Mouse (Mus musculus) lung, postnatal 36 days (tissue): ENCODE data around the gene Slc37a3.
"Not testable (repeated sequence)": the region's sequence is repeated elsewhere in the genome, so short reads cannot be mapped to it uniquely, and the experiment has no call there.

Experiments used
- DNase-seq: peaks from one replicate; pipeline ENCODE4 v3.0.0; 2022; ENCODE audit warnings: mixed read lengths

The Slc37a3 gene

DNA sequence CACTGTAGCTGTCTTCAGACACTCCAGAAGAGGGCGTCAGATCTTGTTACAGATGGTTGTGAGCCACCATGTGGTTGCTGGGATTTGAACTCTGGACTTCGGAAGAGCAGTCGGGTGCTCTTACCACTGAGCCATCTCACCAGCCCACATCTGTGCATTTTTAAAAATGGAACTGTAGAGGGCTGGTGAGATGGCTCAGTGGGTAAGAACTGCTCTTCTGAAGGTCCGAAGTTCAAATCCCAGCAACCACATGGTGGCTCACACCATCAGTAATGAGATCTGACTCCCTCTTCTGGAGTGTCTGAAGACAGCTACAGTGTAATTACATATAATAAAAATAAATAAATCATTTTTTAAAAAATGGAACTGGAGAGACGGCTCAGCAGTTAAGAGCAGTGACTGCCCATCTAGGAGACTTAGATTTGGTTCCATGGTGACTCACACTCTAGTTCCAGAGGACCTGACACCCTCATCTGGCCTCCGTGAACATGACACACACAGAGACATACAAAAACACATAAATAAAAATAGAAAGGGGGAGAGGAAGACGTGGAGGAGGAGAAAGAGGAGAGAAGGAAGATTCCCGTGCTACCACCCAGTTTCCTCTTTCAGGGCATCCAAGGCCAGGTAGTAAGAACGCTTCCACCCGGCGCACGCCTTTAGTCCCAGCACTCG is 823 bp upstream of the Slc37a3 start:
- DNase-seq, result not testable (repeated sequence)

GRCm38 (mm10) chr6:39376775-39377174 is 700 bp downstream of the Slc37a3 start:
- no peak for DNase-seq

DNA sequence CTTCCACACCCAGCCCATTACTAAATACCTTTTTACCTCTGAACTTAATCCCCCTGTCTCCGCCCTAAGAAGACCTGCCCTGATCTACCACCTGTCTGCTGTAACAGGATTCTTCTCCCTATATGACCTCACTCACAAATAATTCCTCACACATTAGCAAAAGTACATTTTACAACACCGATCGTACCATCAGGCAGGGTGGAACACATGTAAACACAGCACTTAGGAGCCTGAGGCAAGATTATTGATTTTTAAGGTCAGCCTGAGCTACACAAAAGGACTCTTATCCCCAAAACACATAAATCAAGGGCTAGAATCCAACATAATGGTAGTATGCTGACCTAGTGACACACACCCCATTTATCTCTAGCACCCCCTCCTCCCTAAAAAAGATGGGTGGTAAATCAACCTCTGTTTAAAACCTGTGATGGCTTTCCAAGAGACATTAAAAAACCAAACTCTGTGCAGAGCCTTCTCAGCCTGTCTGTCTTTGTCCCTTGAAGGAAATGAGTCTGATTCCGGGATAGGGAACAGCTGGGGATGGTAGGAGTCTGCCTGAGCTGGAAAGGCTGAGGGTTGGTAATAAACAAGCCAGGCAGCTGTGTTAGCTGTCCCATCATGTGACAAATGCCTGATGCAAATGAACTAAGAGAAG is 4.0 kb downstream of the Slc37a3 start:
- no peak for DNase-seq

DNA sequence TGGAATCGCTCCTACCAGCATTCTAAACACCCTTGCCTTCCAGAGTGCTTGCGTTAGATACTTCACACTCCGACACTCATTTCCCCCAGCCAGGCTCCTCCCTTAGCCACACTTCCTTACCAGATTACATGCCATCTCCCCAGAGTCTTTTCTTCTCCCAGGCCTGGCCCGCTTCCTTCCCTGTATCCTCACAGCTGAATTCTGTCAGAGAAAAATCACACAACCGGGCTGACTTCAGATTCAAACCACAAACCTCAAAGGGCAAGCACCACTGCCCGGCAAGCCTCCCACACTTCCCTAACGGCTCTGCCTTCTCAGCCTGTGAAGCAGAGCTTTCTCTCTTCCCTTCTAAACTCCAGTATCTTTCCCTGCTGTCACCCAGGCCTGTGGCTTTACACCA is 4.7 kb downstream of the Slc37a3 start:
- peak; percentile 77 for DNase-seq

GRCm38 (mm10) chr6:39372042-39372441 is 5.4 kb downstream of the Slc37a3 start:
- DNase-seq, result no peak

GRCm38 (mm10) chr6:39369631-39370030 is 7.8 kb downstream of the Slc37a3 start:
- DNase-seq, result no peak

DNA sequence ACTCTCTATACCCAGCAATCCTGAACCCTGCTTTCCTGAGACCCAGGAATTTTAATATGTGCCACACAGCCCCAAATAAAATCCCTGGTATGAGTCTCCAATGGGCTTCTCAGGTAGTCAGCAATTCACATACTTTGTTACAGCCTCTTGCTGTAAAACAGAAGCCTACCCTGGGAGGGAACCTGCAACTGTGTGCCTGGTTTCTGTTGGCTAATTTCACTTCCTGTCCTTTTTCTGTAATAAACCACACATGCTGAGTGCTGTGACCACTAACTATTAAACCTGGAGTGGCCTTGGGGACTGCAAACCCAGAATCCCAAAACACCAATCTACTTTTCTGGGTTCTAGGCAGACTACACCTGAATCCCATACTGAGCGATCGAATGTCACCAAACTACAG is 14.8 kb downstream of the Slc37a3 start:
- no peak for DNase-seq

- not testable (repeated sequence) for DNase-seq
These were observed 18.3 kb downstream of the Slc37a3 start for GRCm38 (mm10) chr6:39359207-39359606.

- no peak for DNase-seq
These were observed 28.5 kb downstream of the Slc37a3 start for GRCm38 (mm10) chr6:39348946-39349345.

DNA sequence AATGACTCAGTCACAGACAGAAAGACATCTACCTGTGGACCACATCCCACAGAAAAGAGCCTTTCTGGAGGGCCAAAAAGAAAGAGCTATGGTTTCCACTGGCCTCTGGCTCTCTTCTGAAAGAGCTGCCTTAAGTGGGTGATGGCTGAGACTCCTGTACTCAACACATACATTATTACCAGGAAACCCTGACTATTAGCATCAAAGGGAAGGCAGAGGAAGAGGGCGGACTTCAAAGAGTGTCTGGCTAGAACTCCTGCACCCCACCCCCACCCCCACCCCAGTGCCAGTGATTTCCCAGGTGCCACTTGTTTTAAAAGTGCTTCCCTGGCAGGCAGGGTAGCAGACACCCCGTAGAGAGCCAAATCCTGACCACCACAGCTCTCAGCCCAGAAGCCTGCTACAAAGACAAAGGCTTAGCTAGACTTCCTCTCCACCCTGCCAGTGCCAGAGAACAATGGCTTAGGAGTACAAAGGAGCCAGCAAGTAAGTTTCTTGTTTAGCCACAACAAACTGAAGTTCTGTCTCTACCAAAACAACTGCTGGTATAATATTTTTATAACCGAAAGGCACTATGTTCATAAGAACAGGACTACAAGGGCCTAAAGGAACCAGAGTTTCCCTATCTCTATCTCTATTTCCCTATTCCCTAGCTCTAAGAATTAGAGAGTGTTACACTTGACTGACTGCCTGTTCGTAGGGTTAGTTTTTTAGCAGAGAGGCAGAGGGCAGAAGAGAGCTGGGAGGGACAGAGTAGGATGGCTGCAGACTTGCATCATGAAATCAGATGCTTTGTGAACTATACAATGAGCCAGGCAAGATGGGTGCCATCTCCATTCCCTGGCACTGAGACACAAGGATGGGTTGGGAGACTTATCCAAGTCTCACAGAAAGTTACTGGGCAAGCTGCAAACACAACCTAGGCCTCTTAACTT is 29.3 kb downstream of the Slc37a3 start:
- peak; percentile 32 for DNase-seq

- peak; percentile 24 for DNase-seq
These were observed 30.4 kb downstream of the Slc37a3 start for GRCm38 (mm10) chr6:39346991-39347501.

DNA sequence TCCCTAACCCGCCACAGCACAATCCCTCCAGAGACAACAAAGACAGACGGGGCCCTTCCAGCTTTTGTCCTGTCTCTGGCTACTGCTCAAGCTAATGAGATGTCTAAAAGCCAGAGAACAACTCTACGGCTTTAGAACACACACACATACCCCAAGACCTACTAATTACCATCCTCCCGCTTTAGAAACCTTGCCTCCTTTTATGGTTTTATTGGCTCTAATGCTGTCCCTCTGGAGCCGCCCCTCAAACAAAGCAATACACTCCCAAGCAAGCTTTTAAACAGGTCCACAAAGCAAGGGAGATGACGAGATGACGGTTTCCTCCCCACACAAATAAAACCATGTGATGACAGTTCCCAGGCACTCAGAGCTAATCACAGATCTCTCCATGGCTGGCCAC is 32.0 kb downstream of the Slc37a3 start:
- DNase-seq, result no peak

DNA sequence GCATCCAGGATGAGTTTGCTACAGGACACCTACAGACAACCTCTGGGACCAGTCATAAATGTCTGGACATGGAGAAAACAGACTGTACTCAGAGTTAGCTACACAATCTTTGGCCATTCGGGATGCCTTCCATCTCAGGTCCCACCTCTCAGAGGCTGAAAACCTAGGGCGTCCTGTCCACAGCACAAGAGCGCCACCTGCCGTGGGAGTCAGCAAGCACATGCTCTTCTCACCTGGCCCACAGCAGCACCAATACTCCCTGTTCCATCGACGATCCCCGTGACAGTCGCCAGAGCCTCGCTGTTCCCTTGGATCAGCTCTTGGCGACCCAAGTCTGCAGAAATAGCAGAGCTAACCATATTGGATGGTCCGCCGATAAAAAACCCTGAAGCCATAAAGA is 33.5 kb downstream of the Slc37a3 start:
- peak; percentile 87 for DNase-seq

DNA sequence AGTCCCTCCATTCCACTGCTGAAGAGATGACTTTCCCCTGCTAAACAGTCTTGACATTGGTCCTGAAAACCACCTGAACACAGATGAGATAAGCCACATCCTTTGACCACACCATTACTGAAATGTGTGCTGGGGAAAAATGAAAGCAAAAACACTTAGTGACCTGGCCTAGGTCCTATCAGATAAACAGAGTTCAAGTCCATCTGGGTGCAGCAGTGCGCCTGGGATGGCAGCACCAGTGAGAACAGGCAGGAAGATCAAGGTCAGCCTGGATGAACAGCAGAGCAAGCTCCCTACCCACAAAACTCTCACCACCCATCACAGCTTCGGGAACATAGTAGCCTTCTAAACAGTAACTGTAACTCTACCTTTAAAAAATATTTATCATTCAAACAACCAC is 35.7 kb downstream of the Slc37a3 start:
- peak; percentile 65 for DNase-seq

DNA sequence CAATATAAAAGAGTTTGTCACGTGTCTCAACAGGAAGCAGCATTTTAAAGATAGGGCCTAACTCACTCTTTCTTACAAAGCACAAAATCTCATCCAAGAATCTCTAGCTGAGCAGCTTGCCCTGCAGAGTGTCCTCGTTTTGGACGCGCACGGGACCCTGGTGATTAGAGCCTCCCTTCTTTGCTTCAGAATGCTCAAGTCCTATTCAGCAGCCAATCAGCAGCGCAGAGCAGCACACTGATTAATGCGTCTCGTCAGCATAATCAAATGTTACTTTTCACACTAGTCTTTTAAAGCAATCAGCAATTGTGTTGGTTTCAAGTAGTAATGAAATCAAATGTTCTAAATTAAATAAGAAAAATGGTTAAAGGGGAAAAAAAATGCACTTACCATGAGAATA is 39.1 kb downstream of the Slc37a3 start:
- DNase-seq, result no peak

GRCm38 (mm10) chr6:39334873-39335272 is 42.6 kb downstream of the Slc37a3 start:
- no peak for DNase-seq

DNA sequence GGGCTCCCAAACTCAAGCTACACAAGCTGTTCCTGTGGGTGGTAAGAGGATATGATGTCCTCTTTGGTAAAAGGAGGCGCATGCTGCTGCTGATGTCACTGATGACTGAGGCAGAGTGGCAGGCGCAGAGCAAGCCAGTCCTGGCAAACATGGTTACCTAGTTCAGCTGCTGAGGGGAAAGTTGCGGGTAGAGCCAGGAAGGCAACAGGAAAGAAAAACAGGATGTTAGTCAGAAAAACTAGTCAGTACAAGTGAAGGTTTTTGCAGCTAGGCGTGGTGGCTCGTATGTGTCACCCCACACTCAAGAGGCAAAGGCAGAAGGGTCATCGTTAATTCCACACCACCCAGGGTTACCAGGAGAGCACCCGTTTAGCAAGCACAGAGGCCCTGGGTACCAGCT is 43.3 kb downstream of the Slc37a3 start:
- no peak for DNase-seq

DNA sequence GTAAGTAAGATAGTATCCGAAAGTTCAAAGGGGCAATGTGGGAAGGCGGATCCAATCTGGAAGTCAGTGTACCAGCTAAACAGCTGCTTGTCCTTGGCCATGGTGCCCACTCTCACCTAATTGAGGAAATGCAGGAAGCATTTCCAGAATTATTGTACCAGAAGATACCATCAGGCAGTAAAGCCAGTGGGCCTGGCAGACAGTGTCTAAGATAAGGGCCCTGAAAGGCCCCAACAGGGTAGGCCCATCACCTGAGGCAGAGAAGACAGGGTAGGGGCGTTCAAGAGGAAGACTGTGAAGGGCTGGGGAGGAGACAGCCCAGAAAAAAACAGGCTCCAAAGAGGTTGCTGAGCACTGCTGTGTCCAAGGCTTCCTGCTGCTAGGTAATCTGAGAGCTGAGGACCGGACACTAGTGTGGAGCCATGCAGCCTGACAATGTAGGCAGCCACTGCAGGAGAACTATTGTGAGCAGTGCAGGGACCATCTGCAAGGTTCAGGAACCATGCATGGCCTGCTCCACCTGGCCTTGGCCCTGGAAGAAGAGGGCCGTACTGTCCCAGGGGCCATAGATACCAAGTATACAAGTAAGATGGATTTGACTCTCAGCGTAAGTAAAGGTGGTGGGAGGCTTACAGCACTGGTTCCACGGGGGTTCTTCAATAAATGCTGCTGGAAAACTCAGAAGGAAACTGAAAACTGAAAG is 45.3 kb downstream of the Slc37a3 start:
- no peak for DNase-seq

GRCm38 (mm10) chr6:39330981-39331380 is 46.5 kb downstream of the Slc37a3 start:
- DNase-seq, result no peak

DNA sequence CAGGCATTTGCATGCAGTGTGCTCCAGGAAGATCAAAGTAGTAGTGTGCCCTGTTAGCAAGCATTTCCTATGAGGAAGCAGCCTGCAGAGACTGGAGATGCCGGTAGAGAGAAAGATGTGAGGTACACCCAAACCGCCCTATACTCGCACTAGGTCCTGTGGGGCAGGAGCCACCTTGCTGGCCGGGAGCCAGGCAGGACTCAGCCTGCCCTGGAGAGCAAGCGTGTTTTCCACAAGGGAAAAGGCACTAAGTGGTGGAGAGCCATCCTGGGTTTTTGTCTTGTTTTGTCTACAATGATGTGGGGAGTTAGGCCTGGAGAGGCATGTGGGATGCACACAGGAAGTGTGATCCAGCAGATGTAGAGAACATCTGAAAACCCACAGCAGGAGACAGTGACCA is 57.2 kb downstream of the Slc37a3 start:
- no peak for DNase-seq

GRCm38 (mm10) chr6:39319061-39319761 is 58.3 kb downstream of the Slc37a3 start:
- DNase-seq, result peak; percentile 66

DNA sequence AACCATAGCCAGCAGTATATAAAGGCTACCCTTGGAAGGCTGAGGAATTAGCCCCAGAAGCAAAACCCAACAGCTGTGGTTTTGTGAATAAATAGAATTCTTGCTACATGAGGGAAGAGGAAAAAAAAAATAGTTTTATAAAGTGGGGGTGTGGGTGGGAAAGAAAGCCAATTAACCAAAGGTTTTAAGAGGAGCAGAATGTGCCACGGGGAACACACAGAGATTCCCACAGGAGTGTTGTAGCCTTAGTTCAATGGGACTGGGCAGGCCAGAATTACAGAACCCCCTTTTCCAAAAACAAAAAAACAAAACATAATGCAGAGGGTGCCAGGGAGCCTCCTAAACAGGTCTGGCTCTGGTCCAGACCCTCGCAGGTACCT is 58.9 kb downstream of the Slc37a3 start:
- DNase-seq, result no peak
